Mouse (Mus musculus): Measurements from ENCODE around the gene Pla2g5. TPM values are rescaled to one million over a fixed set of nuclear protein-coding genes. Genes with fewer than 3 reads are reported as not detected.
"Not testable (repeated sequence)": the region's sequence is repeated elsewhere in the genome, so short reads cannot be mapped to it uniquely, and the experiment has no call there.

The Pla2g5 gene
- polyA plus RNA-seq, 1 experiment from 2014 or later: 0.79 TPM

- Histone ChIP-seq H3K4me2 (ENCODE audit: low read length) (no peak overlapping the region), H3K9me3 (replicated peaks; ENCODE audit: control insufficient read depth, low read length, poor library complexity, severe bottlenecking) (no peaks in the 10 kb centered on the region), H3K27ac (ENCODE audit: low read length) (no peak overlapping the region), H3K27me3 (ENCODE audit: control insufficient read depth, insufficient read depth, low read depth, low read length) (no peaks in the 10 kb centered on the region; the same call in 1 of the 2 replicates), H3K4me1 (ENCODE audit: control insufficient read depth, insufficient read depth, low read length) (peaks cover 4% of the 10 kb centered on the region; the same call in 1 of the 2 replicates), H3K4me3 (ENCODE audit: low read depth, low read length) (no peak overlapping the region), H3K9ac (ENCODE audit: low read depth, low read length) (no peak overlapping the region), H3K36me3 (ENCODE audit: control insufficient read depth, insufficient read depth, low read length) (no peaks in the 10 kb centered on the region)
- no peak for ATAC-seq
- 86% methylated on average over 7 of the region's 7 CpGs for WGBS
These were observed 17.7 kb upstream of the Pla2g5 start for GRCm38 (mm10) chr4:138880811-138881584.

GRCm38 (mm10) chr4:138879808-138880207 lies 16.5 kb upstream of the Pla2g5 start:
- H3K27ac ChIP-seq (ENCODE audit: low read length): no peak overlapping the region
- no peaks in the 10 kb centered on the region for H3K36me3 ChIP-seq (ENCODE audit: control insufficient read depth, insufficient read depth, low read length)
- 88% methylated on average over 11 of the region's 11 CpGs for WGBS
- ATAC-seq: no peak
- no peak overlapping the region for H3K4me3 ChIP-seq (ENCODE audit: low read depth, low read length)
- peaks cover 4% of the 10 kb centered on the region; the same call in 1 of the 2 replicates for H3K4me1 ChIP-seq (ENCODE audit: control insufficient read depth, insufficient read depth, low read length)
- H3K9ac ChIP-seq (ENCODE audit: low read depth, low read length): no peak overlapping the region
- no peaks in the 10 kb centered on the region; the same call in 1 of the 2 replicates for H3K27me3 ChIP-seq (ENCODE audit: control insufficient read depth, insufficient read depth, low read depth, low read length)
- H3K9me3 ChIP-seq (replicated peaks; ENCODE audit: control insufficient read depth, low read length, poor library complexity, severe bottlenecking): no peaks in the 10 kb centered on the region
- H3K4me2 ChIP-seq (ENCODE audit: low read length): no peak overlapping the region

DNA sequence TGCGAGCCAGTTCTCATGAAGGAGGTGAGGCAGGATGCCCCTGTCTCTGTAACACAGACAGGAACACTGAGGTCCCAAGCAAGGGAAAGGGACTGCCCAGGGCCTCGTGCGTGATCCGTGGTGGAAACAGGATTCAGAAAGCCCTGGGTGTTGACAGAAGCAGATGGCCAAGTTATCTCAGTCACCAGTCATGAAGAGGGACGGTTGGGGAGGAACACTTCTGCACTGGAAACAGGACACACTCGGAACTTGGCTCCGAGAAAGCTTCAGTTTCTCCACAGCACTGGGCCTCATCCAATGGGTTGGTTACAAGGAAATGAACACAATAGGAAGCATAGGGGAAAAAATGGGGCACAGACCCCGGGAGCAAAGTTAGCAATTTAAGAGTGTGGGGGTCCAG lies 15.5 kb upstream of the Pla2g5 start:
- no peak overlapping the region for H3K27ac ChIP-seq (ENCODE audit: low read length)
- no peak for ATAC-seq
- no peaks in the 10 kb centered on the region for H3K36me3 ChIP-seq (ENCODE audit: control insufficient read depth, insufficient read depth, low read length)
- H3K9ac ChIP-seq (ENCODE audit: low read depth, low read length): no peak overlapping the region
- H3K27me3 ChIP-seq (ENCODE audit: control insufficient read depth, insufficient read depth, low read depth, low read length): no peaks in the 10 kb centered on the region; the same call in 1 of the 2 replicates
- H3K4me2 ChIP-seq (ENCODE audit: low read length): no peak overlapping the region
- no peaks in the 10 kb centered on the region for H3K9me3 ChIP-seq (replicated peaks; ENCODE audit: control insufficient read depth, low read length, poor library complexity, severe bottlenecking)
- peaks cover 4% of the 10 kb centered on the region; the same call in 1 of the 2 replicates for H3K4me1 ChIP-seq (ENCODE audit: control insufficient read depth, insufficient read depth, low read length)
- H3K4me3 ChIP-seq (ENCODE audit: low read depth, low read length): no peak overlapping the region
- WGBS: 73% methylated on average over 8 of the region's 8 CpGs

- no peak within 1 kb of the TSS for H3K4me2 ChIP-seq (ENCODE audit: low read length)
- H3K27me3 ChIP-seq (ENCODE audit: control insufficient read depth, insufficient read depth, low read depth, low read length): no peaks in the 10 kb centered on the region; the same call in 1 of the 2 replicates
- WGBS: 85% methylated on average over 4 of the region's 4 CpGs
- H3K9ac ChIP-seq (ENCODE audit: low read depth, low read length): no peak within 1 kb of the TSS
- no peak within 1 kb of the TSS for H3K4me3 ChIP-seq (ENCODE audit: low read depth, low read length)
- no peak for ATAC-seq
- no peaks in the 10 kb centered on the region for H3K36me3 ChIP-seq (ENCODE audit: control insufficient read depth, insufficient read depth, low read length)
- H3K9me3 ChIP-seq (replicated peaks; ENCODE audit: control insufficient read depth, low read length, poor library complexity, severe bottlenecking): no peaks in the 10 kb centered on the region
- no peak within 1 kb of the TSS for H3K27ac ChIP-seq (ENCODE audit: low read length)
- peaks cover 4% of the 10 kb centered on the region; the same call in 1 of the 2 replicates for H3K4me1 ChIP-seq (ENCODE audit: control insufficient read depth, insufficient read depth, low read length)
These were observed 14.4 kb upstream of the Pla2g5 start, which contains the start of gene Pla2g2e for GRCm38 (mm10) chr4:138877731-138878130. Gene Pla2g2e, plus strand, starts transcription at chr4:138877942.

GRCm38 (mm10) chr4:138875986-138876385 lies 12.7 kb upstream of the Pla2g5 start:
- H3K27me3 ChIP-seq (ENCODE audit: control insufficient read depth, insufficient read depth, low read depth, low read length): no peaks in the 10 kb centered on the region
- no peak overlapping the region for H3K4me2 ChIP-seq (ENCODE audit: low read length)
- no peak overlapping the region for H3K9ac ChIP-seq (ENCODE audit: low read depth, low read length)
- no peaks in the 10 kb centered on the region for H3K36me3 ChIP-seq (ENCODE audit: control insufficient read depth, insufficient read depth, low read length)
- ATAC-seq: no peak
- H3K4me1 ChIP-seq (ENCODE audit: control insufficient read depth, insufficient read depth, low read length): no peaks in the 10 kb centered on the region
- no peak overlapping the region for H3K27ac ChIP-seq (ENCODE audit: low read length)
- no peak overlapping the region for H3K4me3 ChIP-seq (ENCODE audit: low read depth, low read length)
- no peaks in the 10 kb centered on the region for H3K9me3 ChIP-seq (replicated peaks; ENCODE audit: control insufficient read depth, low read length, poor library complexity, severe bottlenecking)
- 98% methylated on average over 2 of the region's 2 CpGs for WGBS

- not testable (repeated sequence) for H3K4me2 ChIP-seq (ENCODE audit: low read length); ATAC-seq; H3K36me3 ChIP-seq (ENCODE audit: control insufficient read depth, insufficient read depth, low read length); H3K27ac ChIP-seq (ENCODE audit: low read length); H3K9ac ChIP-seq (ENCODE audit: low read depth, low read length); H3K4me3 ChIP-seq (ENCODE audit: low read depth, low read length); H3K27me3 ChIP-seq (ENCODE audit: control insufficient read depth, insufficient read depth, low read depth, low read length); H3K4me1 ChIP-seq (ENCODE audit: control insufficient read depth, insufficient read depth, low read length); H3K9me3 ChIP-seq (replicated peaks; ENCODE audit: control insufficient read depth, low read length, poor library complexity, severe bottlenecking)
- 70% methylated on average over 2 of the region's 2 CpGs for whole genome bisulfite sequencing
These were observed 12.0 kb upstream of the Pla2g5 start for GRCm38 (mm10) chr4:138875275-138875674.

GRCm38 (mm10) chr4:138873864-138874263 lies 10.6 kb upstream of the Pla2g5 start, which contains the start of gene Gm13030:
Gene Gm13030, minus strand, starts transcription at chr4:138873964.
- Histone ChIP-seq H3K4me2 (ENCODE audit: low read length) (no peak within 1 kb of the TSS), H3K9me3 (replicated peaks; ENCODE audit: control insufficient read depth, low read length, poor library complexity, severe bottlenecking) (no peaks in the 10 kb centered on the region), H3K27me3 (ENCODE audit: control insufficient read depth, insufficient read depth, low read depth, low read length) (no peaks in the 10 kb centered on the region), H3K27ac (ENCODE audit: low read length) (no peak within 1 kb of the TSS), H3K4me1 (ENCODE audit: control insufficient read depth, insufficient read depth, low read length) (no peaks in the 10 kb centered on the region), H3K4me3 (ENCODE audit: low read depth, low read length) (no peak within 1 kb of the TSS), H3K9ac (ENCODE audit: low read depth, low read length) (no peak within 1 kb of the TSS), H3K36me3 (ENCODE audit: control insufficient read depth, insufficient read depth, low read length) (no peaks in the 10 kb centered on the region)
- no peak for ATAC-seq
- WGBS: 86% methylated on average over 6 of the region's 6 CpGs

- no peak overlapping the region for H3K9ac ChIP-seq (ENCODE audit: low read depth, low read length)
- H3K9me3 ChIP-seq (replicated peaks; ENCODE audit: control insufficient read depth, low read length, poor library complexity, severe bottlenecking): no peaks in the 10 kb centered on the region
- no peak overlapping the region for H3K27ac ChIP-seq (ENCODE audit: low read length)
- no peak overlapping the region for H3K4me3 ChIP-seq (ENCODE audit: low read depth, low read length)
- H3K4me1 ChIP-seq (ENCODE audit: control insufficient read depth, insufficient read depth, low read length): no peaks in the 10 kb centered on the region
- no peaks in the 10 kb centered on the region for H3K36me3 ChIP-seq (ENCODE audit: control insufficient read depth, insufficient read depth, low read length)
- WGBS: 53% methylated on average over 8 of the region's 8 CpGs
- no peak overlapping the region for H3K4me2 ChIP-seq (ENCODE audit: low read length)
- no peak for ATAC-seq
- H3K27me3 ChIP-seq (ENCODE audit: control insufficient read depth, insufficient read depth, low read depth, low read length): no peaks in the 10 kb centered on the region
These were observed 5.4 kb upstream of the Pla2g5 start for GRCm38 (mm10) chr4:138868666-138869065.

DNA sequence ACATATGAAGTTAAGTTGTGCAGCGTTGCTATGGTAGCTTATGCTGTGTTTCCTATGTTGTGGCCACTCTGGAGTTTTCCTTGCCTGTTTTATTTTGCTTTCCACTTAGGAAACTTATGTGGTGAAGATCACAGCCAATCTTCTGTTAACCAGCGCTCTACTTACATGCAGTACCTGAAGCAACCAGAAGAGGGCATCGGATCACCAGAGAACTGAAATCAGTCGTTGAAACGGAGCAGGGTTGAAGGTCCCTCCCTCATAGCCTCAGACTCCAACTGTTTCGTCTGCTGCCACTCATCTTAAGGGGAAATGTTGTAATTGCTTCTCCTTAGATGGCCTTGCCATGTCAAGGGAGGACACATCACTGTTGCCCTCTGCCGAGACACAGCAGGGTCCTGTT lies 3.1 kb upstream of the Pla2g5 start:
- H3K9me3 ChIP-seq (replicated peaks; ENCODE audit: control insufficient read depth, low read length, poor library complexity, severe bottlenecking): no peaks in the 10 kb centered on the region
- WGBS: 15% methylated on average over 7 of the region's 7 CpGs
- H3K36me3 ChIP-seq (ENCODE audit: control insufficient read depth, insufficient read depth, low read length): no peaks in the 10 kb centered on the region
- H3K9ac ChIP-seq (ENCODE audit: low read depth, low read length): no peak overlapping the region
- H3K27ac ChIP-seq (ENCODE audit: low read length): no peak overlapping the region
- H3K27me3 ChIP-seq (ENCODE audit: control insufficient read depth, insufficient read depth, low read depth, low read length): no peaks in the 10 kb centered on the region
- no peak for ATAC-seq
- no peak overlapping the region for H3K4me3 ChIP-seq (ENCODE audit: low read depth, low read length)
- no peak overlapping the region for H3K4me2 ChIP-seq (ENCODE audit: low read length)
- H3K4me1 ChIP-seq (ENCODE audit: control insufficient read depth, insufficient read depth, low read length): no peaks in the 10 kb centered on the region

Data from midbrain, embryonic 16.5 days (tissue).